Mouse (Mus musculus): ENCODE data around the gene Taok2.

DNA sequence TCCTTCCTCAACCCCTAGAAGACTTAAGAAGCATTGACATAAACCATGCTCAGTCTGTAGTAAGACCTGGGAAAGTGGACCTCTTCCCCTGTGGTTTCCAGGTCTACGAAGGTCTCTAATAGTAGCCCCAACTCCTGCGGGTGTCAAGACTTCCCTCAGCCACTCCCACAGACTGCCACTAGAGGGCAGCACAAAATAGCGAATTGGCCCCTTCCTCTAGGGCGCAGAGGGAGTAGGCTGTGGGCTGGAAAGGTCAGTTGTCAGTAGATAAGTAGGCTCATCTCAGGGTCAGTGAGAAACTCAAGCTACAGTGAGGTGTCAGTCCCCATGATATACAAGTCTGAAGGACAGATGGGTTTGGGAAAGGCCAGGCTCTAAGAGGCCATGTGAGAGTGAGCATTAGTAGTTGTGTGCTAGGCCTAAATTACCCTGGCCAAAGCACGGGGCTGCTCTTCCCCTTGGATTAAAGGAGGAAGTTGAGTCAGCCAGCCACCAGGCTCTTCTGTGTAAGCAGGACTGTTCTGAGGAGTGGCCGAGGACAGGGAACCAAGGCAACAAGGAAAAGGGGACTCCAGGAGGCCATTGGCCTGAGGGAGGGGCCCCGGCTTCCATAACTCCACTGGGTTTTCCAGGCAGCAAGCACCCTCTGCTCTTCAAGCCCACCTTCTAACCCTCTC is 62.5 kb downstream of the Taok2 start:
- TF ChIP-seq CTCF (IDR thresholded peaks at IDR 0.05; ENCODE audit: insufficient read depth, low read length): peak; percentile 94
- no peak for TF ChIP-seq POLR2A (IDR thresholded peaks at IDR 0.05; ENCODE audit: borderline replicate concordance, extremely low read depth, low read depth, low read length)

Data from lung, adult 2 months (tissue).